Mouse (Mus musculus) hindbrain, embryonic 11.5 days (tissue): ENCODE data around the gene Slc22a12. TPM values are rescaled to one million over a fixed set of nuclear protein-coding genes. Genes with fewer than 3 reads are reported as not detected.

Source experiments
- ATAC-seq: fragments of 200-750 bp; cut with Nextera tagmentation; 2 replicates; pipeline ENCODE4 v1.8.0; 2017; ENCODE audit warnings: mild to moderate bottlenecking, moderate TSS enrichment, moderate library complexity; ENCODE audit not compliant: low FRiP score
- DNase-seq: peaks from one replicate; pipeline ENCODE4 v3.0.0-alpha.2; 2015; ENCODE audit warnings: low spot score
- H3K27ac ChIP-seq: fragments of 300-500 bp; sonication (generic); 2 replicates; pipeline ENCODE4 v1.5.1; 2014; ENCODE audit warnings: mild to moderate bottlenecking, low read depth, low read length
- H3K27me3 ChIP-seq: fragments of 300-500 bp; sonication (generic); 2 replicates; pipeline ENCODE4 v1.6.1; 2014; ENCODE audit warnings: mild to moderate bottlenecking, low read length, moderate library complexity, mixed read lengths; ENCODE audit not compliant: control insufficient read depth, insufficient read depth
- H3K36me3 ChIP-seq: fragments of 300-500 bp; sonication (generic); 2 replicates; pipeline ENCODE4 v1.6.1; 2014; ENCODE audit warnings: mild to moderate bottlenecking, low read length, moderate library complexity, mixed read lengths; ENCODE audit not compliant: control insufficient read depth, insufficient read depth
- H3K4me1 ChIP-seq: fragments of 300-500 bp; sonication (generic); replicated peaks from 2 replicates; pipeline ENCODE4 v1.6.1; 2014; ENCODE audit warnings: low read length, mixed read lengths; ENCODE audit not compliant: control insufficient read depth, insufficient read depth
- H3K4me2 ChIP-seq: fragments of 300-500 bp; sonication (generic); replicated peaks from 2 replicates; pipeline ENCODE4 v1.6.1; 2014; ENCODE audit warnings: mild to moderate bottlenecking, low read depth, low read length
- H3K4me3 ChIP-seq: fragments of 300-500 bp; sonication (generic); 2 replicates; pipeline ENCODE4 v1.5.1; 2014; ENCODE audit warnings: low read depth, low read length
- H3K9ac ChIP-seq: fragments of 300-500 bp; sonication (generic); 2 replicates; pipeline ENCODE4 v1.6.1; 2014; ENCODE audit warnings: low read depth, low read length
- H3K9me3 ChIP-seq: fragments of 300-500 bp; sonication (generic); 2 replicates; pipeline ENCODE4 v1.6.1; 2016; ENCODE audit warnings: low read length; ENCODE audit not compliant: control insufficient read depth
- whole genome bisulfite sequencing: fragments of 180-500 bp; shearing (Covaris S2); extraction: QIAGEN DNeasy Blood & Tissue Kit; methylation state at CpG from one replicate; pipeline ENCODE4 v1.1.7; 2014; 5-methylcytosine and 5-hydroxymethylcytosine counted together
- polyA plus RNA-seq: library from polyadenylated mRNA; unstranded; fragments of >200 nt; fragmentation: Nextera tagmentation; extraction: Ambion mirVana; gene quantifications from 2 replicates; pipeline ENCODE4 v1.2.1, GENCODE M21; 2014

The Slc22a12 gene
- polyA plus RNA-seq, 1 experiment from 2014 or later = not detected

DNA sequence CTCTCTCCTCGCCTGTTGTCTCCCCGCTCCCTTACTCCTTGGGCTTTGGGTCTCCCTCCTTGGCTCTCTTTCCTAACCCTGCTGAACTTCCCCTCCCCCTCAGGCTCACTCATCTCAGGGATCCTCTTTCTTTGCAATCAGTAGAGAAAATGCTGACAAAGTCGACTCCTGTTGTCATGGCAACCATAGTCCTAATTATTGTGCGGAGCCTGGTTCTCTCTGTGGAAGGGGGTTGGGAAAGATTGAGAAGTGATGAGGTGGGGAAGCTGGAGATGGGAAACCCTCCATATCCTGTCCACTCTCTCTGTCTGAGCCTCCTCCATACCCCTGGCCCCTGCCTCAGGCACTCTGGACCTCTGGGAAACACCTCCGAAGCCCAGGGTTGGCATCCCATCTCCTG lies 24.2 kb downstream of the Slc22a12 start:
- H3K4me2 ChIP-seq = no peak overlapping the region
- H3K4me3 ChIP-seq = no peak overlapping the region
- H3K9me3 ChIP-seq = no peaks in the 10 kb centered on the region
- peak overlapping the region; percentile 30 for H3K27ac ChIP-seq
- ATAC-seq (peak; percentile 49), DNase-seq (peak; percentile 68)
- 0 out of 2 replicates have a peak, but pooled peaks cover 3% of the 10 kb centered on the region for H3K36me3 ChIP-seq
- no peak overlapping the region for H3K9ac ChIP-seq
- WGBS = 31% methylated on average over 5 of the region's 5 CpGs
- peaks cover 16% of the 10 kb centered on the region for H3K4me1 ChIP-seq
- no peaks in the 10 kb centered on the region for H3K27me3 ChIP-seq

DNA sequence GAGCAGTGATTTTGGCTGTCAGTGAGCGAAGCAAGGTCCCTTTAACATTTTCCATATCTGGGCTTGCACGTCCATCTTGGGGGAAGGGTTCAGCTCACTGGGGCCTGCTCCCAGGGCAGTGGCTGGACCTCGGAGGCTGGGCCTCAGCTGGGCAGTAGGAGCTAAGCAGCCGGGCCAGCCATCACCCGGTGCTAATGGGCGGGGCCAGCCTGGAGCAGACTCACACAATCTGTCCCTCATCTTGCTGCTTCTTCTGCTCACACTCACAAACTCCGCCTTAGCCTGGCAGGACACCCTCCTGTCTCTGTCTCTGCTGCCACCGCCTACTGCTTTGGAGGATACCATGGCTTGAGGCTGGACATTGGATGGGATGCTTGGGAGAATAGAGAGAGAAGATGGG lies 26.7 kb downstream of the Slc22a12 start:
- Histone ChIP-seq H3K4me3 (no peak overlapping the region), H3K36me3 (0 out of 2 replicates have a peak, but pooled peaks cover 3% of the 10 kb centered on the region), H3K9ac (no peak overlapping the region), H3K27me3 (0 out of 2 replicates have a peak, but pooled peaks cover 2% of the 10 kb centered on the region), H3K4me1 (peaks cover 23% of the 10 kb centered on the region), H3K4me2 (no peak overlapping the region), H3K9me3 (no peaks in the 10 kb centered on the region), H3K27ac (no peak overlapping the region; the same call in 1 of the 2 replicates)
- DNase-seq (peak; percentile 42), ATAC-seq (no peak)
- 60% methylated on average over 8 of the region's 8 CpGs for WGBS

DNA sequence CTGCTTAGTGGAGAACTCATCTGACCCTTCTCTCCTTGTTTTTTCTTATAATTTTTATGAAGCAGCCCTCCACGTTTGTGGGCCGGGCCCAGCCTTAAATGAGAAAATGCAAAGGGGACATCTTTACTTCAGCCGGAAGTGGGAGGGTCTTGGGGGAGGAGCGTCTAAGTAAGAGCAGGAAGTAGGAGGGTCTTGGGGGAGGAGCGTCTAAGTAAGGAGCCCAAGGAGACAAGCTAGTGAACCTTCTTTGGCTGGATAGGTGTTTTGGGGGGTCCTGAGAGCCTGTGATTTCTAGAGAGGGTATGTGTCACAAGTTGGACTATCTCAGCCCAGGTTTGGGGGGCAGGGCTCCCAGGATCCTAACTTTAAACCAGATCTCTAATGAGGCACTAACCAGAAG lies 27.4 kb downstream of the Slc22a12 start:
- no peak overlapping the region for H3K4me2 ChIP-seq
- 0 out of 2 replicates have a peak, but pooled peaks cover 2% of the 10 kb centered on the region for H3K27me3 ChIP-seq
- WGBS = 76% methylated on average over 5 of the region's 5 CpGs
- no peaks in the 10 kb centered on the region for H3K9me3 ChIP-seq
- H3K4me3 ChIP-seq = no peak overlapping the region
- H3K4me1 ChIP-seq = peaks cover 23% of the 10 kb centered on the region
- ATAC-seq (no peak), DNase-seq (no peak)
- H3K36me3 ChIP-seq = 0 out of 2 replicates have a peak, but pooled peaks cover 3% of the 10 kb centered on the region
- no peak overlapping the region for H3K9ac ChIP-seq
- H3K27ac ChIP-seq = no peak overlapping the region

DNA sequence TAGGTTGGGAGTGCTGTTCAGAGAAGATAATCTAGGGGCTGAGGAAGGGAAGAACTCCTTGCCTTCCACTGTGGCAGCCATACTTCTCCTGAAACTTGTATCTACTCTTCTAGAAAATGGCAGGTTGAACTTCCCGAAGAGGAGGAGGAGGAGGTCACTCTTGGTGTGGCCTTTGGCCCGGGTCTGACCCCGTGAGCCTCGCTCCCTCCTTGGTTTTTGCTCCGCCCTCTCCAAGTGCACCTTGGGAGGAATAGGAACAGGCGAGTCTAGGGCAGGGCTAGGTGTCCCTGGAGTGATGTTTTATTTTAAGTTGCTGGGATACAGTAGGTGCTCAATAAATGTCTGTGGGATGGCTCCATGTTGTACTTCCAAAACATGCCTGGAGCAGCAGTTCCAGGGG lies 27.9 kb downstream of the Slc22a12 start:
- Histone ChIP-seq H3K36me3 (0 out of 2 replicates have a peak, but pooled peaks cover 3% of the 10 kb centered on the region), H3K4me3 (no peak overlapping the region), H3K9ac (no peak overlapping the region), H3K27ac (no peak overlapping the region), H3K27me3 (0 out of 2 replicates have a peak, but pooled peaks cover 2% of the 10 kb centered on the region), H3K4me2 (no peak overlapping the region), H3K9me3 (no peaks in the 10 kb centered on the region), H3K4me1 (peaks cover 23% of the 10 kb centered on the region)
- DNase-seq (no peak), ATAC-seq (no peak)
- 72% methylated on average over 6 of the region's 6 CpGs for WGBS

DNA sequence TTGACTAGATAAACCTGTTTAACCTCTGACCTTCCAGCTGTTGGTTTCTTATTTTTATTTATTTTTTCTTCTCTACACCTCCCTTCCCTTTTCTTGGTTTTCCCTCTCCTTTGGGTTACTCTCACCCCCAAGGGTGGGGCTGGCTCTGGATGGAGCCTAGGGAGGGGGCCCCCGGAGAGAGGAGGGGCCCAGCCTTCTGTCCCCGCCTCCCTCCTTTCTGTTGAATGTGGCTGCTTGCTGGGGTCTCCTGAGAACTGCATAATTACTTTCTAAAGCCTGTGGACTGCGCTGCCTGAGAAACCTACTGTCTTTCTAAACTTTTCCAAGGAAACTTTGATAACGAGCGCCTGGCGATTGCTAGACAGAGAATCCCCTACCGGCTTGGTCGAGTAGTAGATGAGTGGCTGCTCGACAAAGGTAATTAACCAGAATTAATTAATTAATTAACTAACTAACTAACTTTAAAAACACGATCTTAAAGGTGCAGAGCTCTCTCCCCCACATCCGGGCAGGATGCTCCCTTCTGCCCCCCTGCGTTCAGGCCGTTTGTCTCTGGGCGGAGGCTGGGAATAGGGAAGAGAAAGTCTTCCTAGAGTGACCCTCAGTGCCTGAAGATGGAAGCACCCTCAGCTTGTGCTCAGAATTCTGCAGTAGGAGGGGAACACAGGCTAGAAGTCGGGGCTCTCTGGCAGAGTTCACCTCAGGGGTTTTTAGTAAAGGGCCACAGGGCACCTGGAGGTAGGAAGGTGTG lies 29.3 kb downstream of the Slc22a12 start:
- Histone ChIP-seq H3K27me3 (0 out of 2 replicates have a peak, but pooled peaks cover 2% of the 10 kb centered on the region), H3K4me1 (peaks cover 18% of the 10 kb centered on the region), H3K9me3 (no peaks in the 10 kb centered on the region), H3K9ac (no peak overlapping the region), H3K4me2 (no peak overlapping the region), H3K4me3 (no peak overlapping the region), H3K36me3 (0 out of 2 replicates have a peak, but pooled peaks cover 3% of the 10 kb centered on the region), H3K27ac (no peak overlapping the region)
- DNase-seq (peak; percentile 34), ATAC-seq (no peak)
- 6% methylated on average over 15 of the region's 15 CpGs for WGBS

DNA sequence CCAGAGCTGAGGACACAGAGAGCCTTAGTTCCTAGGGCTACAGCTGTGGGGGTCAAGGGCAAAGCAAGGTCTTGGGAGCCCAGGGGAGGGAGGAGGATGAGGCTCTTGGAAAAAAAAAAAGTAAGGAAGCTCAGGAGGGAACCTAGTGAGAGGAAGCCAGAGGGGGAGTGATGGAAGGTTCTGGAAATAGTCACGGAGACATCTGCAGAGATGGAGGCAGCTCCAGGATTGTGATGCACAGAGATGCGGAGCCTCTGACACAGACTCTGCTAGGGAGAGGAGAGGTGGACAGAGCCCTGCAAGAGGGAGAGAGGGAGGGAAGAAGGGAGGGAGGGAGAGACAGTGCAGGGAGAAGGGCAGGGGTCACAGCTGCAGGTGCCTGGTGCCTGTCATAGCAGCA lies 32.3 kb downstream of the Slc22a12 start:
- 84% methylated on average over 2 of the region's 2 CpGs for WGBS
- H3K27me3 ChIP-seq = 0 out of 2 replicates have a peak, but pooled peaks cover 2% of the 10 kb centered on the region
- no peaks in the 10 kb centered on the region for H3K9me3 ChIP-seq
- H3K9ac ChIP-seq = no peak overlapping the region
- H3K4me1 ChIP-seq = peaks cover 13% of the 10 kb centered on the region
- no peak overlapping the region for H3K4me3 ChIP-seq
- H3K27ac ChIP-seq = no peak overlapping the region
- DNase-seq (no peak), ATAC-seq (no peak)
- H3K36me3 ChIP-seq = no peaks in the 10 kb centered on the region
- no peak overlapping the region for H3K4me2 ChIP-seq

DNA sequence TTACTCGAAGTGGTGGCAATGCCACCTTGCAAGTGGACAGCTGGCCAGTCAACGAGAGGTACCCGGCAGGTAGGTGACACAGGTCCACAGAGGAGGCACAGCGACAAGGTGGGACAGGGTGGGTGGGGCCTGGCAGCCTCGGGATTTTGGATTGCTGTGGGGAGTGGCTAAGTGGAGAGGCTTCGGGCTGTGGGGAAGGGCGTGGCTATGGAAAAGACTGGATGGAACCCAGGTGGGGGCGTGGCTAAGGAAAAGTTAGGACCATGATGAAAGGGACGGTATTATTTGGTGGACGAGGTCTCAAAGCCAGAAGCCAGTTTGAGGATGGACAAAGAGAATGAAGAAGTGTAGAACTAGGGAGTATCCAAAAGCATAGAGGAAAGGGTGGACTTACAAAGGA lies 33.0 kb downstream of the Slc22a12 start:
- H3K9ac ChIP-seq = no peak overlapping the region
- 81% methylated on average over 10 of the region's 10 CpGs for WGBS
- no peak overlapping the region for H3K4me2 ChIP-seq

DNA sequence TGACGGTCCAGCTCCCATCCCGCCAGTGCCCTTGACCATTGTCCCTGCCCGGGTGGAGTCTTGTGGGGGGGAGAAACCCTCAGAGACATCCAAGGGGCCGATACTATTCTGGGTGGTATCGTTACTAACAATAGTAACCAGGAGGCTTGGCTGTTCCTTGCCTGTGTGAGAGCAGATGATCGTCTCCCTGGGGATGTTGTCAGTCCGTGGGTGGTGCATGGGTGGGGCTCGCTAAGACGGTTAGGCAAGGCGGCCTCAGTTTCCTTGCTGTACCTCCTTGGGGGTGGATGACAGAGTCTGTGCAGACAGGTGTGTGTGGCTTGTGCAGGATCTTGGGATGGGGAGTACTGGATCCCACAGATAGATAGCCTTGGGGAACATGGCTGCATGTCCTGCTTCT lies 35.4 kb downstream of the Slc22a12 start:
- no peaks in the 10 kb centered on the region for H3K9me3 ChIP-seq
- H3K4me1 ChIP-seq = no peaks in the 10 kb centered on the region
- whole genome bisulfite sequencing = 58% methylated on average over 10 of the region's 10 CpGs
- H3K4me2 ChIP-seq = no peak overlapping the region
- H3K9ac ChIP-seq = no peak overlapping the region
- H3K27me3 ChIP-seq = 0 out of 2 replicates have a peak, but pooled peaks cover 2% of the 10 kb centered on the region
- H3K27ac ChIP-seq = no peak overlapping the region
- no peak overlapping the region for H3K4me3 ChIP-seq
- no peaks in the 10 kb centered on the region for H3K36me3 ChIP-seq
- no peak for ATAC-seq
- DNase-seq = no peak

More for the DNA sequence above, 33.0 kb downstream of the Slc22a12 start:
- peaks cover 13% of the 10 kb centered on the region for H3K4me1 ChIP-seq
- no peaks in the 10 kb centered on the region for H3K36me3 ChIP-seq
- H3K27me3 ChIP-seq = 0 out of 2 replicates have a peak, but pooled peaks cover 2% of the 10 kb centered on the region
- ATAC-seq = no peak
- no peak overlapping the region for H3K4me3 ChIP-seq
- no peak for DNase-seq
- no peaks in the 10 kb centered on the region for H3K9me3 ChIP-seq
- no peak overlapping the region for H3K27ac ChIP-seq

DNA sequence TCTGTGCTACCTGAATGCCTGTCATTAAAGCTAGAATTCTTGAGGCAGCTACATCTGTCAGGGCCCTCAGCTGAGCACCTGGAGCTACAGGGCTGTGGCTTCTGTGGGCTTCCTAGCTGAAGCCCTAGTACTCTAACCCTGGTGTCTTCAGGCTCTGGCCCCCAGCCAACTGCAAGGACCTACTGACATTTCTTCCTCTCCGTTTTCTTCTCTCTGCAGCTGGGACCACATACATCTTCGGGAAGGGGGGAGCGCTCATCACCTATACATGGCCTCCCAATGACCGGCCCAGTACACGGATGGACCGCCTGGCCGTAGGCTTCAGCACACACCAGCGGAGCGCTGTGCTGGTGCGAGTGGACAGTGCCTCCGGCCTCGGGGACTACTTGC lies 38.2 kb downstream of the Slc22a12 start:
- Histone ChIP-seq H3K9ac (no peak overlapping the region), H3K27ac (no peak overlapping the region), H3K4me2 (no peak overlapping the region), H3K4me3 (no peak overlapping the region), H3K4me1 (no peaks in the 10 kb centered on the region), H3K9me3 (no peaks in the 10 kb centered on the region), H3K36me3 (no peaks in the 10 kb centered on the region), H3K27me3 (no peaks in the 10 kb centered on the region)
- WGBS = 92% methylated on average over 12 of the region's 12 CpGs
- ATAC-seq (no peak), DNase-seq (no peak)
